Mouse (Mus musculus) kidney, adult 18-20 months (tissue): Measurements from ENCODE around the gene Lyz1.
"Not testable (repeated sequence)": the region's sequence is repeated elsewhere in the genome, so short reads cannot be mapped to it uniquely, and the experiment has no call there.

Experiments used
- DNase-seq: peaks from one replicate; pipeline ENCODE4 v3.0.0; 2021

The Lyz1 gene

DNA sequence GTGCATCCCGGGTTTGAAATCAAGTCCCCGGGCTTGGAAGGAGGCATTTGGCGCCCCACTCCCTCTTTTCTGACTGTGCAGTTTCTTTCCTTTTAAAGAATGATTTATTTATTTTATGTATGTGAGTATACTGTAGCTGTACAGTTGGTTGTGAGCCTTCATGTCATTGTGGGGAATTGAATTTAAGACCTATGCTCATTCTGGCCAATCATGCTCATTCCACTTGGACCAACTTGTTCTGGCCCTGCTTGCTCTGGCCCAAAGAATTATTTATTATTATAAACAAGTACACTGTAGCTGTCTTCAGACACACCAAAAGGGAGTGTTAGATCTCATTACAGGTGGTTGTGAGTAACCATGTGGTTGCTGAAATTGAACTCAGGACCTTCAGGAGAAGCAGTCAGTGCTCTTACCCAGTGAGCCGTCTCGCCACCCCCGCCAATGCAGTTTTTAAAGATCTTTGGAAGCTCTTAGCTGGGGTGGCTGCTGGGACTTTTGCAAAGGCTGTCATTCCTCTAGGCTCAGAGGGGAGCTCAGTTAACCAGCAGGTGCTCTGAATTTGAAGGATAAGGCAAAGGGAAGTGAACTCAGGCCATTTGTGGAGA is 6.2 kb downstream of the Lyz1 start:
- no peak for DNase-seq

DNA sequence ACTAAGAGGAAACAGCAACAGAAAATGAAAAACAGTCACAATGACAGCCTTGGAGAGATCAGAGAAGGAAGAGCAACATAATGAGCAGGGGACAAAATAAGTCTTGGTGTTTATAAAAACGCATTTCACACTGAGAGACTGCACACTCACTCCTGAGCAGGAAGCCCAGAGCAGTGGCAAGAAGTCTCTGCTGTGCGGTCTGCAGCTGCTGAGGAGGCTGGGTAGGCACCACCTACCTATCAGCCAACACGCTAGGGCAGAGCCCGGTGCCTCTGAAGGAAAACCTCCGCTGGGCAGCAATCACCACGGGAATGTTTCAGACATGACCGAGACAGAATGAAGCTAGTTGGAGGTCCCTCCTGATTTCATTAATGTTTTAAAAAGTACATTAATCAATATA is 7.1 kb downstream of the Lyz1 start:
- not testable (repeated sequence) for DNase-seq

- no peak for DNase-seq
These were observed 7.8 kb downstream of the Lyz1 start for GRCm38 (mm10) chr10:117284578-117285520.

GRCm38 (mm10) chr10:117283871-117284577 is 8.6 kb downstream of the Lyz1 start:
- DNase-seq: no peak

GRCm38 (mm10) chr10:117283196-117283595 is 9.5 kb downstream of the Lyz1 start:
- not testable (repeated sequence) for DNase-seq

- DNase-seq: no peak
These were observed 10.1 kb downstream of the Lyz1 start for GRCm38 (mm10) chr10:117282551-117282950.

GRCm38 (mm10) chr10:117282049-117282448 is 10.6 kb downstream of the Lyz1 start, which contains the start of gene Lyz2:
Lyz2 (minus strand) TSS chr10:117282321.
- no peak for DNase-seq

GRCm38 (mm10) chr10:117281381-117281920 is 11.2 kb downstream of the Lyz1 start:
- no peak for DNase-seq

DNA sequence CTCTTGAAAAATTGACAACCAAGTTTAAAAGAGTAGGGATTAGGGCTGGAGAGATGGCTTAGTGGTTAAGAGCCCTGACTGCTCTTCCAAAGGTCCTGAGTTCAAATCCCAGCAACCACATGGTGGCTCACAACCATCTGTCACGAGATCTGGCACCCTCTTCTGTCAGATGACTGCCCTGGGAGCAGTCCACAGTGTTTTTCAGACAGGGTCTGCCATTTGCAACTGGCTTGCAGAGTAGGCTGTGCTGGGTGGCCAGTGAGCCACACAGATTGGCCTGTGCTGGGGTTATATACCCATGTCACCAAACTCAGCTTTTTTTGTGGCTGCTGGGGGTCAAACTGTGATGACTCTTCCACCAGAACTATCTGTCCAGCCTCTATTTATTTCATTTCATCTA is 12.7 kb downstream of the Lyz1 start:
- no peak for DNase-seq

GRCm38 (mm10) chr10:117278510-117278909 is 14.2 kb downstream of the Lyz1 start:
- not testable (repeated sequence) for DNase-seq

DNA sequence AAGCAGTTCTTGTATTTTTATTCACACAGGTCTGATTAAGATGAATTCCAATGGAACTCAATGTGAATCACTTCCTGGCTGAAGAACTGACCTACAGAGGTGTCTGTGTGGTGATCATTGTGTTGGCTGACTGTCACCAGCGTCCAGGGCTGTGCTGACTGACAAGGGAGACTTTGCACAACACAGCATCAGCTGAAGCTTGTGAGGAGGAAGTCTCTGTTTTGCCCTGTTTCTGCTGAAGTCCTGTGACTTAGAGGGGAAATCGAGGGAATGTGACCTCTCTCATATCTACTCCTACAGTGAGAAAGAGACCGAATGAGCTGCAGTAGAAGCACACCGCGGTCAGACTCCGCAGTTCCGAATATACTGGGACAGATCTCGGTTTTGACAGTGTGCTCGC is 14.9 kb downstream of the Lyz1 start:
- not testable (repeated sequence) for DNase-seq

- no peak for DNase-seq
These were observed 16.8 kb downstream of the Lyz1 start for GRCm38 (mm10) chr10:117275681-117276369.

DNA sequence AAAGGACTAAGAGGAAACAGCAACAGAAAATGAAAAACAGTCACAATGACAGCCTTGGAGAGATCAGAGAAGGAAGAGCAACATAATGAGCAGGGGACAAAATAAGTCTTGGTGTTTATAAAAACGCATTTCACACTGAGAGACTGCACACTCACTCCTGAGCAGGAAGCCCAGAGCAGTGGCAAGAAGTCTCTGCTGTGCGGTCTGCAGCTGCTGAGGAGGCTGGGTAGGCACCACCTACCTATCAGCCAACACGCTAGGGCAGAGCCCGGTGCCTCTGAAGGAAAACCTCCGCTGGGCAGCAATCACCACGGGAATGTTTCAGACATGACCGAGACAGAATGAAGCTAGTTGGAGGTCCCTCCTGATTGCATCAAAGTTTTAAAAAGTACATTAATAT is 18.0 kb downstream of the Lyz1 start:
- not testable (repeated sequence) for DNase-seq

DNA sequence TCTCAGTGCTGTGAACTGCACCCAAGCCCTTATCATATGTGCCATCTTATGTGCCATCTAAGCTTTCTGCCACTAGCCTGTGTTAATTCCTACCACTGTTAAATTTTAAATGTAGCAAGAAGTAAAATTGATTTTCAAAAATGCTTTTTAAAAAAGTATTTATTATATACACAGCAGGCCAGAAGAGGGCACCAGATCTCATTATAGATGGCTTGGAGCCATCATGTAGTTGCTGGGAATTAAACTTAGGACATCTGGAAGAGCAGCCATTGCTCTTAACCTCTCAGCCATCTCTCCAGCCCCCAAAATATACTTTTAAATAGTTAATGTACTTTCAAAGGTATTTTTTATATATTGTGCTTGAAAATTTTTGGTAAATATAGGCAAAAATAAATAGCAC is 20.6 kb downstream of the Lyz1 start:
- no peak for DNase-seq

- DNase-seq: no peak
These were observed 32.8 kb downstream of the Lyz1 start for GRCm38 (mm10) chr10:117259870-117260269.

- no peak for DNase-seq
These were observed 54.1 kb downstream of the Lyz1 start, which contains the start of gene 9530003J23Rik for GRCm38 (mm10) chr10:117238603-117239002. 9530003J23Rik (minus strand) TSS chr10:117238703.
